Mouse (Mus musculus): ENCODE data around the gene Bmp2k.

GRCm38 (mm10) chr5:96969032-96969431 lies 28.5 kb upstream of the Bmp2k start:
- no peak for TF ChIP-seq GATA1 (IDR thresholded peaks at IDR 0.05; ENCODE audit: borderline replicate concordance, low read length)
- TF ChIP-seq FLI1 (IDR thresholded peaks at IDR 0.05; ENCODE audit: low read length), result no peak

Data from megakaryocyte, embryonic 14.5 days (primary cell).